Mouse (Mus musculus) lung, embryonic 14.5 days (tissue): ENCODE data around the gene Ehd2. TPM values are rescaled to one million over a fixed set of nuclear protein-coding genes. Genes with fewer than 3 reads are reported as not detected.

Experiments used
- ATAC-seq: fragments of 200-750 bp; cut with Nextera tagmentation; 2 replicates; pipeline ENCODE4 v1.8.0; 2017; ENCODE audit warnings: mild to moderate bottlenecking, moderate TSS enrichment, moderate library complexity; ENCODE audit not compliant: insufficient read depth
- DNase-seq: peaks from one replicate; pipeline ENCODE4 v3.0.0-alpha.2; 2015
- H3K27ac ChIP-seq: fragments of 300-500 bp; sonication (generic); 2 replicates; pipeline ENCODE4 v1.5.1; 2014; ENCODE audit warnings: low read depth, mild to moderate bottlenecking, moderate library complexity
- H3K27me3 ChIP-seq: fragments of 300-500 bp; sonication (generic); 2 replicates; pipeline ENCODE4 v1.6.1; 2014; ENCODE audit warnings: low read length, control low read depth; ENCODE audit not compliant: insufficient read depth
- H3K36me3 ChIP-seq: fragments of 300-500 bp; sonication (generic); 2 replicates; pipeline ENCODE4 v1.6.1; 2014; ENCODE audit warnings: control low read depth; ENCODE audit not compliant: insufficient read depth
- H3K4me1 ChIP-seq: fragments of 300-500 bp; sonication (generic); 2 replicates; pipeline ENCODE4 v1.6.1; 2014; ENCODE audit warnings: antibody characterized with exemption, control low read depth; ENCODE audit not compliant: insufficient read depth
- H3K4me2 ChIP-seq: fragments of 300-500 bp; sonication (generic); 2 replicates; pipeline ENCODE4 v1.6.1; 2014; ENCODE audit warnings: mild to moderate bottlenecking
- H3K4me3 ChIP-seq: fragments of 300-500 bp; sonication (generic); 2 replicates; pipeline ENCODE4 v1.5.1; 2014; ENCODE audit warnings: low read depth, low read length
- H3K9ac ChIP-seq: fragments of 300-500 bp; sonication (generic); 2 replicates; pipeline ENCODE4 v1.6.1; 2014
- H3K9me3 ChIP-seq: fragments of 300-500 bp; sonication (generic); 2 replicates; pipeline ENCODE4 v1.6.1; 2016; ENCODE audit warnings: low read depth, low read length, control low read depth
- CTCF ChIP-seq: IDR thresholded peaks from 2 replicates; pipeline ENCODE4 v1.5.1; 2016; ENCODE audit warnings: antibody characterized with exemption, low read depth
- WGBS: fragments of 180-500 bp; shearing (Covaris S2); extraction: QIAGEN DNeasy Blood & Tissue Kit; methylation state at CpG from one replicate; pipeline ENCODE4 v1.1.7; 2014; 5-methylcytosine and 5-hydroxymethylcytosine counted together
- polyA plus RNA-seq: library from polyadenylated mRNA; unstranded; fragments of >200 nt; fragmentation: Nextera tagmentation; extraction: Ambion mirVana; gene quantifications from 2 replicates; pipeline ENCODE4 v1.2.1, GENCODE M21; 2014

Ehd2 gene
- polyA plus RNA-seq, 1 experiment from 2014 or later: 61.2 TPM

- WGBS: 14% methylated on average over 12 of the region's 12 CpGs
- Histone ChIP-seq H3K36me3 (peaks cover 38% of the 10 kb centered on the region), H3K27ac (peak overlapping the region; percentile 78), H3K4me1 (peaks cover 25% of the 10 kb centered on the region), H3K4me3 (peak overlapping the region; percentile 8; the same call in 1 of the 2 replicates), H3K4me2 (peak overlapping the region; percentile 57), H3K9me3 (no peaks in the 10 kb centered on the region), H3K9ac (peak overlapping the region; percentile 26; the same call in 1 of the 2 replicates), H3K27me3 (no peaks in the 10 kb centered on the region)
- DNase-seq (peak; percentile 93), ATAC-seq (peak; percentile 85)
- TF ChIP-seq CTCF: no peak
Measured at GRCm38 (mm10) chr7:15962311-15963288, 4.8 kb downstream of the Ehd2 start.

- WGBS: 72% methylated on average over 7 of the region's 7 CpGs
- peaks cover 25% of the 10 kb centered on the region for H3K4me1 ChIP-seq
- peak overlapping the region; percentile 57 for H3K4me2 ChIP-seq
- H3K9ac ChIP-seq: no peak overlapping the region
- H3K27ac ChIP-seq: peak overlapping the region; percentile 78
- H3K4me3 ChIP-seq: no peak overlapping the region
- peaks cover 46% of the 10 kb centered on the region for H3K36me3 ChIP-seq
- ATAC-seq (peak; percentile 2; the same call in 1 of the 2 replicates), DNase-seq (no peak)
- H3K27me3 ChIP-seq: no peaks in the 10 kb centered on the region
- TF ChIP-seq CTCF: no peak
- no peaks in the 10 kb centered on the region for H3K9me3 ChIP-seq
Measured at GRCm38 (mm10) chr7:15961798-15962197, 5.6 kb downstream of the Ehd2 start.

GRCm38 (mm10) chr7:15961239-15961638, 6.1 kb downstream of the Ehd2 start:
- peaks cover 25% of the 10 kb centered on the region for H3K4me1 ChIP-seq
- peak overlapping the region; percentile 57; the same call in 1 of the 2 replicates for H3K4me2 ChIP-seq
- WGBS: 38% methylated on average over 4 of the region's 4 CpGs

GRCm38 (mm10) chr7:15960691-15961090, 6.7 kb downstream of the Ehd2 start:
- Histone ChIP-seq H3K9ac (no peak overlapping the region), H3K27me3 (no peaks in the 10 kb centered on the region), H3K36me3 (peaks cover 57% of the 10 kb centered on the region), H3K4me1 (peaks cover 25% of the 10 kb centered on the region), H3K4me3 (no peak overlapping the region), H3K9me3 (no peaks in the 10 kb centered on the region), H3K4me2 (no peak overlapping the region), H3K27ac (peak overlapping the region; percentile 78; the same call in 1 of the 2 replicates)
- no peak for TF ChIP-seq CTCF
- DNase-seq (no peak), ATAC-seq (no peak)
- WGBS: 35% methylated on average over 4 of the region's 4 CpGs

More at GRCm38 (mm10) chr7:15961239-15961638, 6.1 kb downstream of the Ehd2 start:
- no peak for TF ChIP-seq CTCF
- peaks cover 52% of the 10 kb centered on the region for H3K36me3 ChIP-seq
- no peak for ATAC-seq
- no peak overlapping the region for H3K9ac ChIP-seq
- no peaks in the 10 kb centered on the region for H3K27me3 ChIP-seq
- peak overlapping the region; percentile 78 for H3K27ac ChIP-seq
- peak; percentile 54 for DNase-seq
- no peaks in the 10 kb centered on the region for H3K9me3 ChIP-seq
- H3K4me3 ChIP-seq: no peak overlapping the region

DNA sequence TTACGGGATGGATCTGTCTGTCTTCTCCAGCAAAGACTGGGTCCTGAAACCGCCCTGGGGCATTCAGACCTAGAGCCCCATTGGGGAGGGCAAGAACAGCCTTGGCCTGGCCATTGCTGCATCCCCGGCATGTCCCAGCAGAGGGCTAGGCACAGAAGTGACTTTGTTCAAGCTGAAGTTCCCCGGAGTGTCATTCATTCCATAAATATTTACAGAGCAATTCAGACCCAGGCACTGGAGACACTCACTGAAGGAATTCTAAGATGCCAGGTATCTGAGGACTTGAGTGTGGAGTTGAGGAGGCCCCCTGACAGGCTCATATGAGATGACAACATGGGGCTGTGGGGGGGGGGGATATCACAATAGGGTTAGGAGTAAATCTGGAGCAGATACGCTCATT, 11.2 kb downstream of the Ehd2 start:
- Histone ChIP-seq H3K9me3 (no peaks in the 10 kb centered on the region), H3K27ac (peak overlapping the region; percentile 75), H3K4me1 (0 out of 2 replicates have a peak, but pooled peaks cover 2% of the 10 kb centered on the region), H3K4me3 (no peak overlapping the region), H3K9ac (no peak overlapping the region), H3K4me2 (peak overlapping the region; percentile 8; the same call in 1 of the 2 replicates), H3K27me3 (no peaks in the 10 kb centered on the region), H3K36me3 (peaks cover 90% of the 10 kb centered on the region)
- peak; percentile 39 for TF ChIP-seq CTCF
- ATAC-seq (peak; percentile 33; the same call in 1 of the 2 replicates), DNase-seq (peak; percentile 67)
- 42% methylated on average over 5 of the region's 5 CpGs for WGBS

- H3K36me3 ChIP-seq: peaks cover 94% of the 10 kb centered on the region
- TF ChIP-seq CTCF: no peak
- H3K9me3 ChIP-seq: no peaks in the 10 kb centered on the region
- 14% methylated on average over 7 of the region's 7 CpGs for WGBS
- no peak overlapping the region; the same call in 1 of the 2 replicates for H3K4me3 ChIP-seq
- peak; percentile 55 for DNase-seq
- H3K27ac ChIP-seq: peak overlapping the region; percentile 75
- ATAC-seq: peak; percentile 56; the same call in 1 of the 2 replicates
- no peaks in the 10 kb centered on the region for H3K27me3 ChIP-seq
- no peaks in the 10 kb centered on the region for H3K4me1 ChIP-seq
- peak overlapping the region; percentile 51 for H3K4me2 ChIP-seq
- H3K9ac ChIP-seq: no peak overlapping the region; the same call in 1 of the 2 replicates
Measured at GRCm38 (mm10) chr7:15955509-15955908, 11.9 kb downstream of the Ehd2 start.

- no peak overlapping the region; the same call in 1 of the 2 replicates for H3K9ac ChIP-seq
- peak overlapping the region; percentile 51 for H3K4me2 ChIP-seq
- TF ChIP-seq CTCF: no peak
- H3K9me3 ChIP-seq: no peaks in the 10 kb centered on the region
- H3K36me3 ChIP-seq: peaks cover 94% of the 10 kb centered on the region
- DNase-seq (peak; percentile 81), ATAC-seq (peak; percentile 55)
- peak overlapping the region; percentile 19; the same call in 1 of the 2 replicates for H3K4me3 ChIP-seq
- H3K27ac ChIP-seq: peak overlapping the region; percentile 75
- WGBS: 10% methylated on average over 21 of the region's 21 CpGs
- H3K4me1 ChIP-seq: no peaks in the 10 kb centered on the region
- H3K27me3 ChIP-seq: no peaks in the 10 kb centered on the region
Measured at GRCm38 (mm10) chr7:15954978-15955443, 12.4 kb downstream of the Ehd2 start.
